Mouse (Mus musculus): ENCODE measurements around the gene Kera. TPM values are rescaled to one million over a fixed set of nuclear protein-coding genes. Genes with fewer than 3 reads are reported as not detected.
A peak's percentile ranks its signal among the peaks of the same experiment; 100 is the strongest.

Gene Kera
- polyA plus RNA-seq, 1 experiment from 2014 or later = 6.4 TPM

DNA sequence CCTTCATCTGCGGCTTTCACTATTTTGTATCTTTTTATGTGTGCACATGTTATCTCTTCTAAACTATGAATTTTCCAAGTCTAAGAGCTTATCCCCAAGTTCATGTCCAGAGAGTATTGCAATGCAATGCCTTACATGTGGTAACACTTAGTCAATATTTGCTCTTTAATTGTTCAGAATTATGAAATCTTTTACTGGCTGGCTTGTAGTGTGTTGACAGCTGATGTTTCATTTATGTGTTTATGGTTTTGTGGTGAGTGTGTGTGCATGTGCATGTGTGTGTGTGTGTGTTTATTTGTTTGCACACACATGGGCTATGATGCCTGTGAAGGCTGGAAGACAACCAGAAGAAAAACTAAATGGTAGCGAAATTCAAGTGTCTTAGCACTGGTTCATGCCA lies 35.2 kb downstream of the Kera start:
- H3K4me2 ChIP-seq (ENCODE audit: low read depth, severe bottlenecking) = no peak overlapping the region
- no peak overlapping the region for H3K27ac ChIP-seq (replicated peaks; ENCODE audit: low read depth, low read length)
- H3K4me3 ChIP-seq (ENCODE audit: low read depth, low read length) = no peak overlapping the region
- H3K27me3 ChIP-seq (ENCODE audit: control insufficient read depth, insufficient read depth, low read length) = no peaks in the 10 kb centered on the region
- H3K9ac ChIP-seq (ENCODE audit: low read length) = no peak overlapping the region
- H3K4me1 ChIP-seq (ENCODE audit: control insufficient read depth, insufficient read depth, low read length) = no peaks in the 10 kb centered on the region
- DNase-seq (ENCODE audit: low spot score) (no peak), ATAC-seq (ENCODE audit: insufficient number of reproducible peaks, low FRiP score, low TSS enrichment, low read depth) (no peak)
- H3K36me3 ChIP-seq (ENCODE audit: control insufficient read depth, insufficient read depth, low read length) = no peaks in the 10 kb centered on the region
- 88% methylated on average over 2 of the region's 2 CpGs for WGBS
- no peaks in the 10 kb centered on the region for H3K9me3 ChIP-seq (ENCODE audit: control insufficient read depth, low read length)

DNA sequence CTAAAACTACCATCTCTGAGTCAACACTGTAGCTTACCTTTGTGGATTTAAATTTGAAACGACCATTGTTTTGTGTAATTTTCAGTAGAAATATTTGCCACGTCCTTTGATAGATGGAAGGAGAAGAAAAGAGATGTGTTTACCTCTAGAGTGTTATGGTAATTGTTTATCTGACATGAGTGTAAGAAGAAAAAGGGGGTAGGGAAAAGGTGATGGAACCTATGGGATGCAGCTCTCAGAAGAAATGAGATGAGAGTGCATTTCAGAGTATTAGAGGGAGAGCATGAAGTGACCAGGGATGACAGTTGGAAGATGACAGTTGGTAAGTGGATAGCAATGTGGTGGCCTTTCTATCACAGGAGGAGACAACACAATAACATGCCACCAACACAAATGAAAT lies 37.1 kb downstream of the Kera start, which contains the start of gene Epyc:
Gene Epyc, plus strand, starts transcription at position 301 of the 400 bp plus-strand sequence.
- Histone ChIP-seq H3K4me2 (ENCODE audit: low read depth, severe bottlenecking) (no peak within 1 kb of the TSS), H3K36me3 (ENCODE audit: control insufficient read depth, insufficient read depth, low read length) (no peaks in the 10 kb centered on the region), H3K9me3 (ENCODE audit: control insufficient read depth, low read length) (no peaks in the 10 kb centered on the region), H3K9ac (ENCODE audit: low read length) (no peak within 1 kb of the TSS), H3K27ac (replicated peaks; ENCODE audit: low read depth, low read length) (no peak within 1 kb of the TSS), H3K4me3 (ENCODE audit: low read depth, low read length) (no peak within 1 kb of the TSS), H3K4me1 (ENCODE audit: control insufficient read depth, insufficient read depth, low read length) (no peaks in the 10 kb centered on the region), H3K27me3 (ENCODE audit: control insufficient read depth, insufficient read depth, low read length) (no peaks in the 10 kb centered on the region)
- WGBS = 81% methylated on average over 2 of the region's 2 CpGs
- DNase-seq (ENCODE audit: low spot score) = no peak
- ATAC-seq (ENCODE audit: insufficient number of reproducible peaks, low FRiP score, low TSS enrichment, low read depth) = no peak

- Histone ChIP-seq H3K27me3 (ENCODE audit: control insufficient read depth, insufficient read depth, low read length) (no peaks in the 10 kb centered on the region), H3K36me3 (ENCODE audit: control insufficient read depth, insufficient read depth, low read length) (no peaks in the 10 kb centered on the region), H3K4me2 (ENCODE audit: low read depth, severe bottlenecking) (no peak overlapping the region), H3K4me1 (ENCODE audit: control insufficient read depth, insufficient read depth, low read length) (no peaks in the 10 kb centered on the region), H3K9me3 (ENCODE audit: control insufficient read depth, low read length) (no peaks in the 10 kb centered on the region), H3K27ac (replicated peaks; ENCODE audit: low read depth, low read length) (no peak overlapping the region), H3K4me3 (ENCODE audit: low read depth, low read length) (no peak overlapping the region), H3K9ac (ENCODE audit: low read length) (no peak overlapping the region)
- WGBS = 44% methylated on average over 2 of the region's 2 CpGs
- ATAC-seq (ENCODE audit: insufficient number of reproducible peaks, low FRiP score, low TSS enrichment, low read depth) = 0 out of 2 replicates have a peak, but pooled peaks have one; percentile 60
- no peak for DNase-seq (ENCODE audit: low spot score)
Measured at GRCm38 (mm10) chr10:97650334-97650733, 43.7 kb downstream of the Kera start.

GRCm38 (mm10) chr10:97659489-97659888 lies 52.8 kb downstream of the Kera start:
- H3K4me1 ChIP-seq (ENCODE audit: control insufficient read depth, insufficient read depth, low read length) = no peaks in the 10 kb centered on the region
- WGBS = 86% methylated on average over 1 of the region's 1 CpGs
- H3K9ac ChIP-seq (ENCODE audit: low read length) = no peak overlapping the region
- no peak overlapping the region for H3K4me3 ChIP-seq (ENCODE audit: low read depth, low read length)
- no peak overlapping the region for H3K4me2 ChIP-seq (ENCODE audit: low read depth, severe bottlenecking)
- no peaks in the 10 kb centered on the region for H3K36me3 ChIP-seq (ENCODE audit: control insufficient read depth, insufficient read depth, low read length)
- no peak for ATAC-seq (ENCODE audit: insufficient number of reproducible peaks, low FRiP score, low TSS enrichment, low read depth)
- H3K27me3 ChIP-seq (ENCODE audit: control insufficient read depth, insufficient read depth, low read length) = no peaks in the 10 kb centered on the region
- H3K27ac ChIP-seq (replicated peaks; ENCODE audit: low read depth, low read length) = no peak overlapping the region
- no peak for DNase-seq (ENCODE audit: low spot score)
- no peaks in the 10 kb centered on the region for H3K9me3 ChIP-seq (ENCODE audit: control insufficient read depth, low read length)

Other genes with a start within 250 kb of the Kera start
- gene Dcn, start 127.3 kb upstream of the Kera start, polyA plus RNA-seq (2014; fragmentation: Nextera tagmentation; extraction: Ambion mirVana) = 12.8 and 13.3 TPM in 2 replicates
- 58.0 and 58.1 TPM in 2 replicates for gene Lum, start 41.8 kb upstream of the Kera start, polyA plus RNA-seq (2014; fragmentation: Nextera tagmentation; extraction: Ambion mirVana)
- gene Epyc, start 37.2 kb downstream of the Kera start, polyA plus RNA-seq (2014; fragmentation: Nextera tagmentation; extraction: Ambion mirVana) = 0.54 and 1.4 TPM in 2 replicates
- not detected in 2 replicates for gene Ccer1, start 86.2 kb downstream of the Kera start, polyA plus RNA-seq (2014; fragmentation: Nextera tagmentation; extraction: Ambion mirVana)
- not detected in 2 replicates for gene C030005K15Rik, start 119.9 kb downstream of the Kera start, polyA plus RNA-seq (2014; fragmentation: Nextera tagmentation; extraction: Ambion mirVana)

Data from limb, embryonic 11.5 days (tissue).